Mouse (Mus musculus) embryo, embryonic 9.5 days (tissue): ENCODE results near the gene Timm29.
A peak's percentile ranks its signal among the peaks of the same experiment; 100 is the strongest.

Experiments
- DNase-seq: peaks from one replicate; pipeline ENCODE4 v3.0.0-alpha.2; 2017; ENCODE audit errors: extremely low spot score

The Timm29 gene

DNA sequence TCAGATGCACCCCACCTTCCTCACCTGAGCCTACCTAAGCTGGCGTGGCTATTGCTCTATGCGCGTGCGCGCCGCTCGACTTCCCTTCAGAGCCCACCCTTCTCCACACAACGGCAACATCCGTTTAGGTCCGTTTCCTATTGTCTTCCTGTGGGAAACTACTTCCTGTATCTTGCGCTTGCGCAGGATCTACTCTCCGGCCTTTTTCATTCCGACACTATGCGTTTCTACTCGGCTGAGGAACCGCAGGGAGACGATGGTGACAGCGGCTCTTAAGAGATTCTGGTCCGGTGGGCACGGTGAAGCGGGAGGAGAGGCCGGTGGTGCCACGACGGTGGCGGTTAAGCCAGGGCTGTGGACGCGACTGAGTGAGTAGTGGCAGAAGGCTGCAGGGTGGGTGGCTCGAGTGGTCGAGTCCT is at the start of gene Timm29, which contains the start of gene Yipf2:
Timm29 (plus strand) TSS at position 20 of the 419 bp plus-strand sequence.
Yipf2 (minus strand) TSS at position 126 of the 419 bp plus-strand sequence.
- DNase-seq: peak; percentile 93

DNA sequence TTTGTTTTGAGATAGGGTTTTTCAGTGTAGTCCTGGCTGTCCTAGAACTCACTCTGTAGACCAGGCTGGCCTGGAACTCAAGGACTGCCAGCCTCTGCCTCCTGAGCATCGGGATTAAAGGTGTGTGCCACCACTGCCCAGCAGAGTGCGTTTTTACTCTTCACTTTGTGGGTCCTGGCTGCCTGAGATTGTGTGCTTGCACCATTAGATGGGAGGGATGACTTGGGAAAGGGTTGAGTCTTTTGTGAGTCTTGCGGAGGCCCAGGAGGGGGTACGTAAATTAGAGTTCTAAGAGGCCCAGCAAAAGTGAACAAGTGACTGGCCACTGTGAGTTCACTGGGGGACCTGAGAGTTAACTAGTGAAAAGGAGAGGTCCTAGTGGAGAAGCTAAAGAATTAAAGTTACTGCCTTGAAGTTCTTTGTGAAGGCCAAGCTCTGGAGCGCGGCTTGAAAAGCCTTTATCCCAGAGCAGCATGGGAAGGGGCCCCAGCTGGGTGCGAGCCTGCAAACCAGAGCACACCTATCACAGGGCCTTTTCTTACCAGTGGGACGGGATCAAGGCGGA is 47.1 kb upstream of the Timm29 start:
- no peak for DNase-seq

GRCm38 (mm10) chr9:21545916-21546788 is 46.4 kb upstream of the Timm29 start:
- DNase-seq: peak; percentile 100

GRCm38 (mm10) chr9:21546789-21547074 is 45.8 kb upstream of the Timm29 start, which contains the start of gene Carm1:
Carm1 (plus strand) TSS chr9:21546894.
- no peak for DNase-seq

- peak; percentile 73 for DNase-seq
These were observed 45.2 kb upstream of the Timm29 start for GRCm38 (mm10) chr9:21547075-21547941.

GRCm38 (mm10) chr9:21551049-21551448 is 41.5 kb upstream of the Timm29 start:
- no peak for DNase-seq

- DNase-seq: no peak
These were observed 38.8 kb upstream of the Timm29 start for GRCm38 (mm10) chr9:21553607-21554273.

GRCm38 (mm10) chr9:21555198-21555742 is 37.3 kb upstream of the Timm29 start:
- DNase-seq: no peak

DNA sequence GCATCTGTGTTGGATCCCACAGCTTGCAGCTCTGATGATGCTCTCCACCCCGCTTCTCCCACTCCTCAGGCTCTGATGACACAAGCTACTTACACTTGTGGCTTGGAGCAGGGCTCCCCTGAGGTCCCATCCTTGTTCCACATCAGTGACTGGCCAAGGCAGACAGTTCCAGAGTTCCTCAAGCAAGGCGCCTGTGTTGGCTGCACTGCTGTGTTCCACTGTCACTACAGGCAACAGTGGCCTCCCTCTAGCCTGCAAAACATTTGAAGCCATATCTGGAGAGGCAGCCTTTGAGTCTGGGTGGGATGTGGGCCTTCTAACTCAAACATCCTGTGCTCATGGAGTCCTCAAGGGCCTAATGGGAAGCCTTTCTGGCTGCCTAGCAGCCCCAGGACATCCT is 35.5 kb upstream of the Timm29 start:
- no peak for DNase-seq

- DNase-seq: no peak
These were observed 35.0 kb upstream of the Timm29 start for GRCm38 (mm10) chr9:21557556-21557955.

- DNase-seq: no peak
These were observed 34.2 kb upstream of the Timm29 start for GRCm38 (mm10) chr9:21558366-21558765.

DNA sequence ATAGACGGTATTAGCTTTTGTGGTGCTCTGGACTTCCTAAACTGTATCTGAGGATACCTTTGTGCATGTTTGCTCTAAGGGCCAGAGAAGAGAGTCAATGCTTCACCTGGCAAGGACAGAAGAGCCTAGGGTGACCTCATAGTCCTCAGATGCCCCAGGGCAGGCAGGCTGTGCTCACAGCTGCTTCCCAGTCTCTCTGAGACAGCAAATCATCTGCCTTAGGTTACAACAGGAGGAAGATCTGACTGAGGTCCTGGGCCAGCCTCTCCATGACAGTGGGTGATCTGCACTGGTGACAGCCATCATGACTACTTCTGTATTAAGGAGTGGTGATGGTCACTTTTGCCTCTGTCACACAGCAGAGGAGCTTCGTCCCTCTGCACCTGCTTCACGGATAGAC is 33.4 kb upstream of the Timm29 start:
- DNase-seq: no peak

- DNase-seq: no peak
These were observed 28.1 kb upstream of the Timm29 start for GRCm38 (mm10) chr9:21564420-21564819.

DNA sequence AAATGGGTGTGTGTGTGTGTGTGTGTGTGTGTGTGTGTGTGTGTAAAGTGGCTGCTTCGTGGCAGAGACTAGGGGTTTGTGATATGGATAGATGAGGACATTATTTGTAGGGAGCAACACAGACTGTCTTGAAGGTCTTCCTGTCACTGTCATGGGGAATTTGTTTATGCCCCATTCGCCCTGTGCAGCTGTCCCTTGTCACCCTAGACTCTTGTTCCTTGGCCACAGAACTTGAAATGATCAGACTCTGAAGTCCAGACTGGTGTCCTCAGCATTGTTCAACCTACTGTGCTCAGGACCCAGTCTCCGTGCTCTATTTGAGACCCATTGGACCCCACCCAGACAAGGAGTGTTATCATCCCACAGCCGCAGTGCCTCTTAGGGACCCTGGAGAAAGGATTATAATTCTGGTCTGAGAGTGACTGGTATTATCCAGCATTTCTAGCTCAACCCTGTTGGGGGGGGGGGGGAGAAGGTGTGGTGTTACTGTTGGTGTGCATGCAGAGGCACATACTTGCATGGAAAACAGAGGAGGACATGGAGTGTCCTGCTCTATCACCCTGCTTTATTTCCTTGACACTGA is 27.4 kb upstream of the Timm29 start:
- no peak for DNase-seq

DNA sequence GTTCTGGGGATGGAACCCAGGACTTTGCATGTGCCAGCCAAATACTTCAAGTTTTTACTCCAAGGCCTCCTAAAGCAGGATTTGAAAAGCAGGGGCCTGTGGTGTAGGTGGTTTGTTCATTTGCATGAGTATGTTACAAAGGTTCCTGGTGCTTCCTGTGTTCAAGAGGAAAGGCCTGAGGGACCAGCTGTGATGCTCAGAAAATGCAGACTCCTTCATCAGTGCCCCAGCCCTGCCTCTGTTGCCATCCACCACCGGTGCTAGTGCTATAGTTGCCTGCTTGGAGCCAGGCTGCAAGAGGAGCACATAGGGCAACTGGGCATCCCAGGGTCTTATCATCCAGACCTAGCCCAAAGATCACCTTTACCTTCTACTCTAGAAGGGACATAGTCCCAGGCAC is 26.0 kb upstream of the Timm29 start:
- no peak for DNase-seq

DNA sequence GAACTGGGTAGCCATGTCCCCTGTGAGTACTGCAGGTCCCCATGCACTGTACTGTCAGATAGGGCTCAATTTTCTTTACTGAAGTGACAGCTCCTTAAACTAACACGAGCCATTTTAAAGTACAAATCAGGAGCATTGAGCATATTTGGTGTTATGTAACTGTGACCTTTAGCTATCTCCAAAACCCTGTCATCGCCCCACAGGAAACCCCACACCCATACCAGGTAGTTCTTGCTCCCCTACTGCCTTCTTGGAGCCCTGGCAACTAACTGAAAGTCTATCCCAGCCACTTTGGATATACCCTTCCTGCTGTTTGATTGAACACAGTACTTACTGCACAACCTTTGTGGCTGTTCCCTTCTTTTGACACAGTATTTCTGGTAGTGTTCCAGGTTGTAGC is 25.5 kb upstream of the Timm29 start:
- DNase-seq: no peak

DNA sequence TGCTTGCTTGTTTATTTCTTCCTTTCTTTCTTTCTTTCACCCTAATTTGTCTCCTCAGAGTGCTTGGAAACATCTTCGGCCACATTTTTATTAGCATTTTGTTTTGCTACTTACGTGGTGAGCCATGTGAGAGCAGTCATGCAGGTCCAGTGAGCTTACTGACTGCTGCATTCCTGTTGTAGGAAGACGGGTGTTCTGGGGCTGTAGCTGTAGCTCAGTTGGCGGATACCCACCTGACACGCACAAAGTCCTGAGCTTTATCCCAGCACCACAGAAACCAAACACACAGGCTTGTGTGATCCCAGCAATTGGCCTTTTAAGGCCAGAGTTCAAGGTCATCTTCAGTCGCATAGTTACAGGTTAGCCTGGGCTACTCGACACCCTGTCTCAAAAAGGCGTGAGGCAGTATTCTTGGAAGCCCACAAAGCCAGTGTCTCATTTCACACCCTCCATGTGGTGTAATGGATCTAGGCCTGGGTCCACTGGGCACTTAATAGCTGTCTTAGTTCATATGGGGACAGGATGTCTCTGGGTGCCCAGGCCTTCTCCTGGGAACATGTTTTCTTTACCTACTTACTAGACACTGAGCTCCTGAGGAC is 23.8 kb upstream of the Timm29 start:
- DNase-seq: no peak

DNA sequence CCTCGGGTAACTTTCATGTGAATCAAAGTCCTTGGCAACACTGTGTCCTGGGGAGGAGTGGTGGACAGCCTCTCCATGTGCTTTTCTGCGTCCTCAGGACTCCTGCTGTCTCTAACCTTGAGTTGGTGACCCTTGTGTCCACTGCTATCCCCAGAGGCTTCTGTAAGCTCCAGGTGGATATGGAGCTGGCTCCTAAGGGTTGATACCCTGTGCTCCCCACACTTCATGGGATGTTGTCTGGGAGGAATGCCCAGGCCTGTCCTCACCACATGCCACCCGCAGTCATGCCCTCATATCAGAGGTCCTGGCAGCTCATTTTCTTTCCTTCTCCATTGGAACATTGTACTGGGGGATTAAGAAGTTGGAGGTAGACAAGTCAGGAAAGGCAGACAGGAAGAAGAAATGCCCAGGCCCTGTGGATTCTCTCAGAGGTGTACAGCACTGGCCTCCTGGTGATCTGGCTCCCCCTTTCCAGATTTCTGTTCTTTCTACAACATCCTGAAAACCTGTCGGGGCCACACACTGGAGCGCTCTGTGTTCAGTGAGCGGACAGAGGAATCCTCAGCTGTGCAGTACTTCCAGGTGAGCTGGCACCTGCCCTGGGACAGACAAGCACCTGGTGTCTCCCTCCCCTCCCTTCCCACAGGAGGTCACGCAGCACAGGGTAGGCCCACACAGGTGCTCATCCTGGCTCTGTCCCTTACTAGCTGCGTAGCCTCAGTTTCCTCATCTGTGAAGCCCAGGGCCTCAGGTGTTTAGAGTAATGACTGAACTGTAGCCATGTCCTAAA is 18.3 kb upstream of the Timm29 start:
- DNase-seq: no peak

- DNase-seq: no peak
These were observed 17.3 kb upstream of the Timm29 start for GRCm38 (mm10) chr9:21575253-21575652.

DNA sequence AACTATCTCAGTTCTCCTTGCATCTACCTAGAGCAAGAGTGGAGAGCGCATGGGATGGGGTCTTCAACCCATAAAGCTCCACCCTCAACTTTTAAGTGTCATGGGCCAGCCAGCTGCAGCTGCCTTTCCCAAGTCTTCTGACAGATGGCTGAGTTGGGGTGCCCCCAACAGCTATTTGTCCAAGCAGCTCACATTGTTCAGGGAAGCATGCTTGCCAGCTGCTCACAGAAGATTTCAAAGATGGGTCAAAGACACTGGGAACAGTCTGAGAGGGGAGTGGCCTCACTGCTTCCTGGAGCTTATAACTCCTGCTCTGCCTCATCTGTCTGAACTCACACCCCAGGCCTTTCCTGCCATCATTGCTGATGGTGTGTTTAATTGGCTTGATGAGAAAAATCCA is 16.2 kb upstream of the Timm29 start:
- no peak for DNase-seq
